Mouse (Mus musculus): Measurements from ENCODE around the gene Pitpnm2.

DNA sequence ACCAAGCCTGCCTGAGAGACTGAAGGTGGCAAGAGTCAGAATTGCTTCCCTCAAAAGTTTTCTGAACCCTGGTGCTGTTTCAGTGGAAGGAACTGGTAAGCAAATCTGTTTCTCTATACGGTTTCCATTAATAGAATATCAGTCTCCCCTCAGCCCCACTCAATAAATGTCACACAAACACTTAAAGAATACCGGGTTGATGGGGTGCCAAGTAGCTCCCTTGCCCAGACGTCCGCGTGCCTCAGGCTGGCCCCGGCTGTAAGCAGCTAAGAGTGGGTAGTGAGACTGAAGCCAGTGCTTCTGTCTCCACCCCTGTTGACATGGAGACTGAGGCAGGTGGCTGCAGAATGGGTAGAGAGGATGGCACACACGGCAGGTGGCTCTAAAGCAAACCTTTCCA lies 30.6 kb downstream of the Pitpnm2 start:
- TF ChIP-seq CTCF (IDR thresholded peaks at IDR 0.05; ENCODE audit: extremely low read depth, insufficient read depth, low read length) (no peak), POLR2A (IDR thresholded peaks at IDR 0.05; ENCODE audit: extremely low read depth, insufficient read depth, low read length) (no peak)

Measured in cortical plate, adult 2 months (tissue).